Mouse (Mus musculus) lung, postnatal 0 days (tissue): ENCODE measurements around the gene Slc15a1.

Experiments
- CTCF ChIP-seq: IDR thresholded peaks from 2 replicates; pipeline ENCODE4 v1.5.1; 2016; ENCODE audit warnings: antibody characterized with exemption, mild to moderate bottlenecking
- EP300 ChIP-seq: IDR thresholded peaks from 2 replicates; pipeline ENCODE4 v1.6.1; 2016; ENCODE audit warnings: antibody characterized with exemption, mild to moderate bottlenecking, control low read depth

DNA sequence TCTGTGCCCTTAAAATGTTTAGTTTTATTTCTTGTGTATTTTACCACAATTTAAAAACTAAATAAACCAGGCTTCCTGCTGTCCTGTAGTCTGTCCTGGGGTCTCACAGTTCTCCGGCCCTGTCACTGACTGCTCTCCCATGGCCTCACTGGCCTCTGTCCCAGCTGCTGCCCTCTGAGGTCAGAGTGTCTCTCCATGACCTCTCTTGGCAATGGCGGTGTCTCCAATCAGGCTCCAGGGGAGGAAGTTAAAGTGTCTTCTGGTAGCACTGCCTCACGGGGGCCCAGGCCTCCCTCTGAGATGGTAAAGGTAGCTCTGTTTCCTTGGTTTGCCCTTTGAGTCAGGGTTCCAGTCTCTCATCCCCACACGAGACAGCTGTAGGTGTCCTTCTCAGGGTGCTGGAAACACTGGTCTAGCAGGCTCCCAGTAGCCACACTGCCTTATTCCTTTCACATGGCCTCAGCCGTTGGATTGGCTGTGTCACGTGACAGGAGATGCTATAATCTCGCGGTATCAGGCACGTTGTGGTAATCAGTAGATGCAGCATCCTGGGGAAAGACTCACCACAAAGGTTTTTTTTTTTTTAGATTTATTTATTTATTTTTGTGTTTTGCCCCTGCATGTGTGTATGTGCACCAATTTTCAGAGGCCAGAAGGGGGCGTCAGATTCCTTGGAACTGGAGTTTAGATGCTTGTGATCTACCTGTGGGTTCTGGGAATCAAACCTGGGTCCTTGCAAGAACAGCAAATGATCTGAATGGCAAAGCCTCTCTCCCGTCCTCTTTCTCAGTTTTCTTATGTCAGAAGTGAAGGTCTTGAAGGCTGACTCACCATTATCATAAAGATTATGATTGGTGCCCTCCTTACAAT lies 48.4 kb downstream of the Slc15a1 start:
- no peak for TF ChIP-seq CTCF
- no peak for TF ChIP-seq EP300
